ENCODE assay signal across 8 mouse cellular contexts in genomic region chr3:51963891-51964593, GRCm38 (mm10).
DNase-seq lines count a peak whose midpoint lies in the region; ATAC-seq lines count a peak whose summit lies in the region.
"Had no signal": no experiment of that assay in that cellular context is flagged by ENCODE, and none has a peak within 500 bp of the region (broad histone marks: within the 10 kb centered on the region; RNA-seq: fewer than 3 reads in every experiment).

No protein-coding gene starts in this region.

- peaks cover 24% of the 10 kb centered on the region for H3K4me1 ChIP-seq in forebrain, embryonic 16.5 days (replicated peaks; ENCODE audit: control insufficient read depth, insufficient read depth, low read length)

- H3K4me3 ChIP-seq in forebrain, embryonic 16.5 days (replicated peaks; ENCODE audit: low read length): no peak overlapping the region
- H3K4me3 ChIP-seq: liver, embryonic 15.5 days had no signal

- peak; percentile 82 for ATAC-seq in forebrain, embryonic 16.5 days

- H3K4me2 ChIP-seq in forebrain, embryonic 16.5 days (ENCODE audit: low read length): peak overlapping the region; percentile 31
- H3K4me2 ChIP-seq: liver, embryonic 15.5 days had no signal

- WGBS in forebrain, embryonic 16.5 days: 2% methylated on average over 4 of the region's 4 CpGs

- H3K27ac ChIP-seq in forebrain, embryonic 16.5 days (ENCODE audit: low read length): peak overlapping the region; percentile 84
- H3K27ac ChIP-seq: liver, embryonic 15.5 days had no signal

- H3K36me3 ChIP-seq in forebrain, embryonic 16.5 days (ENCODE audit: control insufficient read depth, insufficient read depth): no peaks in the 10 kb centered on the region
- H3K36me3 ChIP-seq: liver, embryonic 15.5 days had no signal

- H3K9ac ChIP-seq in forebrain, embryonic 16.5 days (replicated peaks; ENCODE audit: low read depth, low read length): peak overlapping the region; percentile 56
- H3K9ac ChIP-seq: liver, embryonic 15.5 days had no signal

- H3K27me3 ChIP-seq in forebrain, embryonic 16.5 days (replicated peaks; ENCODE audit: control insufficient read depth, insufficient read depth, low read length): no peaks in the 10 kb centered on the region
- H3K27me3 ChIP-seq: liver, embryonic 15.5 days had no signal

- DNase-seq in right cerebral cortex, adult 18-20 months: peak; percentile 27
- DNase-seq in right cerebral cortex, postnatal 10 days (ENCODE audit: low spot score in 2 of 2): no peak
- DNase-seq in mesoderm, embryonic 11.5 days (ENCODE audit: low read depth, low spot score): peak; percentile 46
- peak; percentile 32 for DNase-seq in yolk sac, embryonic 10.5 days (ENCODE audit: low spot score)
- no peak for DNase-seq in gastrocnemius, postnatal 14 days
- no peak for DNase-seq in right cerebral cortex, postnatal 36 days (ENCODE audit: low spot score in 2 of 2)

- H3K9me3 ChIP-seq in forebrain, embryonic 16.5 days (ENCODE audit: control insufficient read depth, low read length): no peaks in the 10 kb centered on the region
- H3K9me3 ChIP-seq: liver, embryonic 15.5 days had no signal

- intact Hi-C loops in gastrocnemius, postnatal 14 days (cut with DNase I; ENCODE audit: low total_unique reads): no loop called here

Comparison
In these comparisons a context has a peak if more than half of its experiments do, and no peak if none do; other contexts are left out.
1. DNase-seq: peak in right cerebral cortex, adult 18-20 months (single experiment), mesoderm, embryonic 11.5 days (single experiment) and yolk sac, embryonic 10.5 days (single experiment); none in right cerebral cortex, postnatal 10 days (0 of 2), gastrocnemius, postnatal 14 days (single experiment) and right cerebral cortex, postnatal 36 days (0 of 2).